Mouse (Mus musculus) embryonic fibroblast, embryonic 13.5 days (primary cell): ENCODE results near the gene Tns1. TPM values are rescaled to one million over a fixed set of nuclear protein-coding genes. Genes with fewer than 3 reads are reported as not detected.

Source experiments
- H3K27ac ChIP-seq: 2 replicates; pipeline ENCODE4 v1.5.1; 2012; ENCODE audit warnings: low read length, control low read depth, inconsistent platforms; ENCODE audit not compliant: insufficient read depth
- H3K4me1 ChIP-seq: 2 replicates; pipeline ENCODE4 v1.6.1; 2011; ENCODE audit warnings: low read length; ENCODE audit not compliant: control insufficient read depth, insufficient read depth
- H3K4me3 ChIP-seq: 2 replicates; pipeline ENCODE4 v1.5.1; 2011; ENCODE audit warnings: mild to moderate bottlenecking, control low read depth, low read length; ENCODE audit not compliant: insufficient read depth
- CTCF ChIP-seq: IDR thresholded peaks from 2 replicates; pipeline ENCODE4 v1.5.1; 2011; ENCODE audit warnings: mild to moderate bottlenecking, control low read depth, low read length, moderate library complexity, borderline replicate concordance; ENCODE audit not compliant: insufficient read depth
- POLR2A ChIP-seq: IDR thresholded peaks from 2 replicates; pipeline ENCODE4 v1.6.1; 2011; ENCODE audit warnings: low read depth, mild to moderate bottlenecking, control low read depth, low read length, moderate library complexity
- polyA plus RNA-seq: library from polyadenylated mRNA; stranded (reverse); fragments of >200 nt; gene quantifications from 2 replicates; pipeline ENCODE4 v1.2.4, GENCODE M21; 2011; ENCODE audit warnings: low read depth; ENCODE audit not compliant: missing spikeins, insufficient read length

The Tns1 gene
- polyA plus RNA-seq, 1 experiment, result 122 TPM

- TF ChIP-seq CTCF, result no peak
- no peak for TF ChIP-seq POLR2A
Measured at GRCm38 (mm10) chr1:73912466-73912865, 211.8 kb downstream of the Tns1 start.

DNA sequence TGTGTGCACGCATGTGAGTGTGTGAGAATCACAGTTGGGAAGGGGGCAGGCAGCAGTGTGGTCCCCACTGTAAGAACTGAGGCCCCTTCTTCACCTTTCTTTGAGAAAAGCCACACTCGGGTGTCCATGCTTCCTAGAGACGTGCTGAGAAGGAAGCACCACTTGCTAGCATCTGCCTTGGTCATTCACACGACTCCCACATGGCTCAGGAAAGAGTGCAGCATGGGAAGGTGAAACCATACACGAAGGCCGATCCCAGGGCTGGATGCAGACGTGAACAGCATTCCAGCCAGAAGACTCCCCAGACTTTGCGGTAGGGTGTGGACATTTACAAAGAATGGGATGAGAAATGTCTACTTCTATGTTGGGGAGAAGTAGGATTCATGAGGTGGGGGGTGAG lies 212.3 kb downstream of the Tns1 start:
- no peak overlapping the region for H3K27ac ChIP-seq
- no peaks in the 10 kb centered on the region for H3K4me1 ChIP-seq
- no peak for TF ChIP-seq CTCF
- TF ChIP-seq POLR2A, result no peak
- no peak overlapping the region for H3K4me3 ChIP-seq

More at GRCm38 (mm10) chr1:73912466-73912865, 211.8 kb downstream of the Tns1 start:
- Histone ChIP-seq H3K4me3 (no peak overlapping the region), H3K4me1 (no peaks in the 10 kb centered on the region), H3K27ac (no peak overlapping the region)

DNA sequence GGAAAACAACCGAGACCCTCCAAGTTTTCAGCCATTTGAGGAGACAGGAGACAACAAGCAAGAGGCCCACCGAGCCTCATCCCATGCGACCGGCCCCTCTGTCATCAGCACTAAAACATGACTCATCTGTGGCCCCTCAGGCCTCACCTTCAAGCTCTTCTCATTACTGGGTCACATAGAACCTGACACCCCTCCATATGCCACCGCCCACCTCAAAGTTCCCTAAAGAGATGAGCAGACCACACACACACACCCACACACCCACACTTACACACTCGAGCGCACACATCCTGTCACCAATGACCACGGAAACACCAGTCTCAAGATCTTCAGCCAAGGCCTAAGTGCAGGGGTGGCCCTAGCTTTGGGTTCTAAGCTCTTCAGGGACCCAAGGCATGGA lies 213.5 kb downstream of the Tns1 start:
- no peak overlapping the region for H3K27ac ChIP-seq
- no peak overlapping the region for H3K4me3 ChIP-seq
- no peaks in the 10 kb centered on the region for H3K4me1 ChIP-seq
- TF ChIP-seq CTCF, result no peak
- no peak for TF ChIP-seq POLR2A

DNA sequence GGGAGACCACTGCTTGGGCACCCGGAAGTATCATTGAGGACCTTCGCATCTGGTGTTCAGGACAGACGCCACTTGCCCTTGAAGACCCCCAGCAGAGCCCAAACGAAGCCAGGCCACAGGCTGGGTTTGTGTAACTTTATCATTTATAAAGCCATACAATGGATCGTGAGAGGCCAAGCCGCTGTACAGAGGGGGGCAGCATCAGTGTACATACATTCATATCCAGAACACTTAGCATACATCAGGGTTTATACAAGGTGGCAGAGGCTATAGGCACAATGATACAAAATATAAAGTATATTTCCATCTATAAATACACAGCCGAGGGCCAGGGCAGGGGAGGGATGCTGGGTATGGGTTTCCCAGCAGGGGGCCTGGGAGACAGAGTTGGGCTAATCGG lies 214.1 kb downstream of the Tns1 start:
- Histone ChIP-seq H3K27ac (no peak overlapping the region), H3K4me3 (no peak overlapping the region), H3K4me1 (no peaks in the 10 kb centered on the region)
- TF ChIP-seq POLR2A, result no peak
- no peak for TF ChIP-seq CTCF

DNA sequence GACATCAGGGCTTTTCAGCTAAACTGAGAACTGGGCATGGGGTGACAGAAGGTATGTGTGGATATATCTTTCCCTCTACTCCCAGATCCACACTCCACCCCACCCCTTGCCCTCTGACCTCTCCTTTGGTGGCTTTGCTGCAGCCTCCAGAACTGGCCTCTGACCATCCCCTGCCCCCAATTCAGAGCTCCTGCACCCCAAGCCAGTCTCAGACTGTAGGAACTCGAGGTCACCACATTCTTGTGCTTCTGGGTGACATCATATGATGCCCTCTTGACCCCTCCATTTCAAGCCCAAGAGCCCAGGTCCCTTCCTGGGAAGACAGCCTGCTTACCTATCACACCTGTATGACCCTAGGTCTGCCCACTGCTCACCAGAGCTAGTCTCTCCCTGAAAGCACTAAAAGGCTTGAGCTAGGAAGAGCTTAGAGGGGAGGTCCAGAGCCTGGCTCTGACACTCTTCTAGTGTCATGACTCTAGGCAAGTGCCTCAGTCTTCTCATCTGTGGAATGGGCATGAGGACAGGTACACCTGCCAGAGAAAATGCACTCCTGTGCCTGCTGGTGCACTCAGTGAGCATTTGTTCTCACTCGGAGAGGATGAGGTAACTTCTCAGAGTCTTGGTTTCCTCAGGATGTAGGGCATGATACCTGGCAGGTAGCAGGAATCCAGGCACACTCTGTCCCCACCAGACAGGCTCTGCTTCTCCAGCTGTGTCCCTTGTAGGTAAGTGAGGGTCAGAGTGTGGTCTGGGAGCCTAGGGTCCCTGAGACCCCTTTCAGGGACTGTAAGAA lies 214.9 kb downstream of the Tns1 start:
- no peaks in the 10 kb centered on the region for H3K4me1 ChIP-seq
- TF ChIP-seq POLR2A (no peak), CTCF (no peak)
- H3K4me3 ChIP-seq, result no peak overlapping the region
- no peak overlapping the region for H3K27ac ChIP-seq

DNA sequence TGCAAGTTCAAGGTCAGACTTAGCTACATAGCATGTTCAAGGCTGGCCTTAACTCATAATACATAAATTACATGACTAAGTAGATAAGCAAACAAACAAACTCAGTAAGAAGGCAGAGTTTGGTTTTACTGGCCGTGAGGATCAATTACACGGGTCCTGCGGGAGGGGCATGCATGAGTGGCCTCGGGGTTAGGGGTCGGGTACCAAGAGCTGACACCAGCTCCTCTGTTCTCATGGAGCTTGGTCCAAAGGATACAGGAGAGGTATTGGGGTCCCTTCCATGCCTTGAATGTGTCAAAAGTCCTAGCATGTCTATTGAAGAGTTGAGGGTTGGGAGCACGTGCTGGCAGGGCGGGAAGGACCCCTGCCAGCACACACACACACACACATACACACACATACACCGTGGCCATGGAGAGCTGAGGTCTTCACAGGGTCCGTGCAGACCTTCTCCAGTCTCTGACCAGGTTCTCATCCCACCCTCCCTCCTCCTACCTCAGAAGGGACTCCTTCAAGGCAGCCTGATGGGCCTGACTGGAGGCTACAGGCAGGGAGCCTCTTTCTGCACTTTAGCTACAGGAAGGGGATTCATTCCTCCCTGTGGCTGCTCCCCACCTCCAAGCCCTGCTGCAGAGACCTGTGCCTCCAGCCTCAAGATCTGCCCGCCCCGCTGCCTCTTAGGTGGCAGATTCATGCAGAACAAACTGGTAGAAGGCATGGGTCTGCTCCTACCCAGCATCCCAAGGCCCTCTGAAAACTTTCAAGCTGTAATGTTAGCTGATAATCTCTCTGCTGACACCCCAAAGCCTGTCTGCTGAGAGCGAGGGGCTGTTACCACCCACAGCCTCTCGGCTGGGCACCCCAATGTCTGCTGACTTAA lies 215.9 kb downstream of the Tns1 start:
- no peak for TF ChIP-seq POLR2A
- no peaks in the 10 kb centered on the region for H3K4me1 ChIP-seq
- no peak overlapping the region for H3K27ac ChIP-seq
- H3K4me3 ChIP-seq, result no peak overlapping the region

GRCm38 (mm10) chr1:73907166-73907565 lies 217.1 kb downstream of the Tns1 start:
- H3K27ac ChIP-seq, result no peak overlapping the region
- TF ChIP-seq POLR2A (no peak), CTCF (no peak)
- 0 out of 2 replicates have a peak, but pooled peaks cover 3% of the 10 kb centered on the region for H3K4me1 ChIP-seq
- H3K4me3 ChIP-seq, result no peak overlapping the region

GRCm38 (mm10) chr1:73906376-73906775 lies 217.9 kb downstream of the Tns1 start:
- Histone ChIP-seq H3K4me3 (no peak overlapping the region), H3K4me1 (0 out of 2 replicates have a peak, but pooled peaks cover 3% of the 10 kb centered on the region), H3K27ac (no peak overlapping the region)
- TF ChIP-seq POLR2A (no peak), CTCF (no peak)

- no peak overlapping the region for H3K27ac ChIP-seq
- TF ChIP-seq POLR2A, result no peak
- no peak for TF ChIP-seq CTCF
- H3K4me3 ChIP-seq, result no peak overlapping the region
- H3K4me1 ChIP-seq, result 0 out of 2 replicates have a peak, but pooled peaks cover 3% of the 10 kb centered on the region
Measured at GRCm38 (mm10) chr1:73905811-73906190, 218.4 kb downstream of the Tns1 start.

DNA sequence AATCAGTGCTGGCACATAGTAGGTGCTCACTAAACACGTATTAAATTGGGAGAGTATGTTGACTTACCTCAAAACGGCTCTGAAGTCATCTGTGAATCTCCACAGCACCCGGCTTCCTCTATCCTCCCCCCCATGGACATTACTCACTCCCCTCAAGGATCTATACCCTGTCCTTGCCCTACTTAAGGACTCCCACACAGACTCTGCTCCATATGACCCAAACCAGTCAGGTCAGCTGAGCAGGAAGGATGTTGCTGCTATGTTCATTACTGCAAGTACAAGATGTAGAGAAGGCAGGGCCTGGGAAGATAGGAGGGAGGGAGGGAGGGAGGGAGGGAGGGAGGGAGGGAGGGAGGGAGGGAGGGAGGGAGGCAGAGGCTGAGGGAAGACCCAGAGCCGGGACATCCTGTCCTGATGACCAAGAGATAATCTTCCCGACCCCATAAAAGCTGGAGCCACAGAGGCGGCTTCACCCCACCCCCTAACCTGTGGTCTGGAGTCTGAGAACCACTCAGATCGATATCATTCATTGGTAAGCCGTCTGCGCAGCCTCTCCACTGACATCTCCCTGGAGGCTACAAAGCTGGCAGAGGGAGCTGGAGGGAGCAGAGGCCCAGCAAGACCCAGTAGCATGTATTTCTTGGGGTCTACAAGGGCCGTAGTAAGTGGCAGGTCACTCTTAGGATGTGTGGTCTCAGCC lies 219.0 kb downstream of the Tns1 start:
- H3K27ac ChIP-seq, result no peak overlapping the region
- H3K4me1 ChIP-seq, result 0 out of 2 replicates have a peak, but pooled peaks cover 3% of the 10 kb centered on the region
- H3K4me3 ChIP-seq, result no peak overlapping the region
- TF ChIP-seq POLR2A (no peak), CTCF (no peak)
